Mouse (Mus musculus) midbrain, embryonic 11.5 days (tissue): ENCODE measurements around the gene Ank2. TPM values are rescaled to one million over a fixed set of nuclear protein-coding genes. Genes with fewer than 3 reads are reported as not detected.

ENCODE experiments used
- ATAC-seq: fragments of 200-750 bp; cut with Nextera tagmentation; 2 replicates; pipeline ENCODE4 v1.8.0; 2017; ENCODE audit warnings: moderate TSS enrichment, moderate library complexity; ENCODE audit not compliant: low FRiP score
- DNase-seq: peaks from one replicate; pipeline ENCODE4 v3.0.0; 2015; ENCODE audit warnings: low spot score; ENCODE audit errors: missing footprints
- H3K27ac ChIP-seq: fragments of 300-500 bp; sonication (generic); 2 replicates; pipeline ENCODE4 v1.5.1; 2014; ENCODE audit warnings: low read depth, low read length
- H3K27me3 ChIP-seq: fragments of 300-500 bp; sonication (generic); 2 replicates; pipeline ENCODE4 v1.6.1; 2014; ENCODE audit warnings: mild to moderate bottlenecking, low read length, moderate library complexity, mixed read lengths; ENCODE audit not compliant: control insufficient read depth, insufficient read depth
- H3K36me3 ChIP-seq: fragments of 300-500 bp; sonication (generic); 2 replicates; pipeline ENCODE4 v1.6.1; 2014; ENCODE audit warnings: mild to moderate bottlenecking, low read length, moderate library complexity, mixed read lengths; ENCODE audit not compliant: control insufficient read depth, insufficient read depth
- H3K4me1 ChIP-seq: fragments of 300-500 bp; sonication (generic); 2 replicates; pipeline ENCODE4 v1.6.1; 2014; ENCODE audit warnings: low read length; ENCODE audit not compliant: control insufficient read depth, insufficient read depth
- H3K4me2 ChIP-seq: fragments of 300-500 bp; sonication (generic); 2 replicates; pipeline ENCODE4 v1.6.1; 2014; ENCODE audit warnings: mild to moderate bottlenecking, moderate library complexity
- H3K4me3 ChIP-seq: fragments of 300-500 bp; sonication (generic); 2 replicates; pipeline ENCODE4 v1.5.1; 2014; ENCODE audit warnings: low read depth, low read length
- H3K9ac ChIP-seq: fragments of 300-500 bp; sonication (generic); 2 replicates; pipeline ENCODE4 v1.6.1; 2014; ENCODE audit warnings: low read length
- H3K9me3 ChIP-seq: fragments of 300-500 bp; sonication (generic); 2 replicates; pipeline ENCODE4 v1.6.1; 2016; ENCODE audit warnings: low read length; ENCODE audit not compliant: control insufficient read depth
- WGBS: fragments of 180-500 bp; shearing (Covaris S2); extraction: QIAGEN DNeasy Blood & Tissue Kit; methylation state at CpG from one replicate; pipeline ENCODE4 v1.1.7; 2014; 5-methylcytosine and 5-hydroxymethylcytosine counted together
- polyA plus RNA-seq: library from polyadenylated mRNA; unstranded; fragments of >200 nt; fragmentation: Nextera tagmentation; extraction: Ambion mirVana; gene quantifications from 2 replicates; pipeline ENCODE4 v1.2.1, GENCODE M21; 2014

Ank2 gene
- polyA plus RNA-seq, 1 experiment from 2014 or later: 66.6 TPM

GRCm38 (mm10) chr3:127137508-127137907 lies 361.6 kb downstream of the Ank2 start:
- Histone ChIP-seq H3K27ac (no peak overlapping the region), H3K36me3 (no peaks in the 10 kb centered on the region), H3K4me2 (no peak overlapping the region), H3K9ac (no peak overlapping the region), H3K4me3 (no peak overlapping the region), H3K9me3 (no peaks in the 10 kb centered on the region), H3K4me1 (no peaks in the 10 kb centered on the region; the same call in 1 of the 2 replicates), H3K27me3 (no peaks in the 10 kb centered on the region)
- ATAC-seq (no peak), DNase-seq (peak; percentile 54)
- WGBS: 74% methylated on average over 5 of the region's 5 CpGs

GRCm38 (mm10) chr3:127134062-127134461 lies 365.1 kb downstream of the Ank2 start:
- no peak for DNase-seq
- 0 out of 2 replicates have a peak, but pooled peaks have one; percentile 40 for ATAC-seq
- Histone ChIP-seq H3K4me1 (peaks cover 2% of the 10 kb centered on the region; the same call in 1 of the 2 replicates), H3K27me3 (no peaks in the 10 kb centered on the region), H3K9ac (no peak overlapping the region), H3K4me3 (no peak overlapping the region), H3K4me2 (no peak overlapping the region), H3K27ac (no peak overlapping the region), H3K9me3 (no peaks in the 10 kb centered on the region), H3K36me3 (no peaks in the 10 kb centered on the region)
- 70% methylated on average over 2 of the region's 2 CpGs for whole genome bisulfite sequencing

DNA sequence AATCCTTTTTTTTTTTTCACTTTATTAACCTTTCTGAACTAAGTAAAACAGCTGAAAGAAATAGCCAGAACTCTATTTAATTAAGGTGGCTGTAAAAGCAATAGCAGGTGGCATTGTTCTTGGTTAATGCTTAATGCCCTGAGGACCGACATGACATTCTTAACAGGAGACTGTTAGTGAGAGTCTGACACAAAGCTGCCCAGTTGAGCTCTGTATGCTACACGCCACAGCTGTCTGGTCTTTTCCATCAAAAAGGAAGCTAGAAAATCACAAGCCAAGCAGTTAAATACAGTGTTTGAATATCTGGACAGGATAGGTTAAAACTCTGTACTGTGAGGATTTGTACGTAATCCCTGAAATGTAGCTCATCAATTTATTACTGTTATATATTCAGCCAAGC lies 368.1 kb downstream of the Ank2 start:
- 41% methylated on average over 3 of the region's 3 CpGs for WGBS
- Histone ChIP-seq H3K27me3 (no peaks in the 10 kb centered on the region), H3K4me1 (peaks cover 2% of the 10 kb centered on the region; the same call in 1 of the 2 replicates), H3K9ac (no peak overlapping the region), H3K4me2 (no peak overlapping the region), H3K9me3 (no peaks in the 10 kb centered on the region), H3K4me3 (no peak overlapping the region), H3K36me3 (no peaks in the 10 kb centered on the region), H3K27ac (no peak overlapping the region)
- DNase-seq (no peak), ATAC-seq (no peak)

DNA sequence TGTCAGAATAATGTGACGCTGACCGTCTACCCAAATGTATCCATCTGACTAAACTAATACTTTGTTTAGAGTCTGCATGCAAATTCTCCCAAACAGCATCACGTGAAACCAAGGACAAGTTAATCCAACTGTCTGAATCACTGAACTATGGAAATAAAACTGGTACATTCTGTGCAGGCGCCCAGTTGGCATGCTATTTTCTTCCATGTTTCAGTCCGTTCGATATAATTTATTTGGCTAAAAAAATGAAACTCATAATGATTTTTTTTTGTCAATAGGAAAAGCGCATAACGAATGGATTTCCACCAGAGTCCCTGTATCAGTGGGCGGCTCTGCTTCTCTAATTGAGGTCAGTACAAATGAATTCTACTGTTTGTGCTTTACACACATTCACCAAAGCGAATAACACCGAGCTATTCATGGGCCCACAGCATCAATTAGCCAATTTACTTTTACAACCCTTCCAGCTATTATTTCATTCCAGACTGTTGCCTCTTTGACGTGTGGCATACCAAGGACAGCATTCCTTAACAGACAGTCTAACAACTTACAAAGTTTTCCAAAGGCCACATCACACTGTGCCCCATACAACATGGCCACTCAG lies 368.9 kb downstream of the Ank2 start:
- no peak for ATAC-seq
- WGBS: 84% methylated on average over 12 of the region's 12 CpGs

GRCm38 (mm10) chr3:127129750-127130149 lies 369.4 kb downstream of the Ank2 start:
- Histone ChIP-seq H3K9ac (no peak overlapping the region), H3K4me1 (peaks cover 3% of the 10 kb centered on the region; the same call in 1 of the 2 replicates), H3K9me3 (no peaks in the 10 kb centered on the region), H3K4me3 (no peak overlapping the region), H3K27me3 (no peaks in the 10 kb centered on the region), H3K4me2 (no peak overlapping the region), H3K36me3 (no peaks in the 10 kb centered on the region), H3K27ac (no peak overlapping the region)
- ATAC-seq: 0 out of 2 replicates have a peak, but pooled peaks have one; percentile 27
- WGBS: 67% methylated on average over 1 of the region's 1 CpGs
- DNase-seq: no peak

More for the DNA sequence above, 368.9 kb downstream of the Ank2 start:
- peaks cover 2% of the 10 kb centered on the region; the same call in 1 of the 2 replicates for H3K4me1 ChIP-seq
- H3K36me3 ChIP-seq: no peaks in the 10 kb centered on the region
- no peak overlapping the region for H3K9ac ChIP-seq
- no peak for DNase-seq
- H3K4me2 ChIP-seq: no peak overlapping the region
- no peak overlapping the region for H3K4me3 ChIP-seq
- H3K9me3 ChIP-seq: no peaks in the 10 kb centered on the region
- H3K27me3 ChIP-seq: no peaks in the 10 kb centered on the region
- H3K27ac ChIP-seq: no peak overlapping the region

DNA sequence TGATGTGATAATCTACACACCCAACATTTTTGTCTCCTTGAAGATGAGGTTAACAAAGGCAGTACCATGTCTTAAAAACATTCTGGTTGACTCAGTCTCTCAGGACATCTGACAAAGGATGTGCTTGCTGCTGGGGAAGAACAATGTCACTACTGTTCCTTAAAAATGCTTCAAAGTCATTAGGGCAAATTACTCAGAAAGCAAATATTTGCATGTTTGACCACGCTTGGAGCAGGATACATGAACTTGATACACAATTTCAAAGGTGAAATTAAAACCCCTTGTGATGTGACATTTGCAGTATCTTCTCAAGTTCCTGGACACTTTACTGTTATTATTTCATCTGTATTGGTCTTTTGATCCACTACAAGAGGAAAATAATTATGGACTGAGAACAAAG lies 371.5 kb downstream of the Ank2 start:
- no peaks in the 10 kb centered on the region for H3K36me3 ChIP-seq
- no peak overlapping the region for H3K27ac ChIP-seq
- no peak overlapping the region for H3K9ac ChIP-seq
- no peak overlapping the region for H3K4me3 ChIP-seq
- ATAC-seq (no peak), DNase-seq (no peak)
- no peak overlapping the region for H3K4me2 ChIP-seq
- 76% methylated on average over 1 of the region's 1 CpGs for WGBS
- H3K9me3 ChIP-seq: no peaks in the 10 kb centered on the region
- H3K4me1 ChIP-seq: peaks cover 12% of the 10 kb centered on the region
- H3K27me3 ChIP-seq: no peaks in the 10 kb centered on the region

- ATAC-seq: no peak
- Histone ChIP-seq H3K4me3 (no peak overlapping the region), H3K36me3 (no peaks in the 10 kb centered on the region), H3K27ac (no peak overlapping the region), H3K9ac (no peak overlapping the region), H3K9me3 (no peaks in the 10 kb centered on the region), H3K4me2 (no peak overlapping the region), H3K27me3 (no peaks in the 10 kb centered on the region), H3K4me1 (peaks cover 12% of the 10 kb centered on the region)
- DNase-seq: no peak
- 63% methylated on average over 3 of the region's 3 CpGs for WGBS
Observed at GRCm38 (mm10) chr3:127126220-127126619, 372.9 kb downstream of the Ank2 start.

DNA sequence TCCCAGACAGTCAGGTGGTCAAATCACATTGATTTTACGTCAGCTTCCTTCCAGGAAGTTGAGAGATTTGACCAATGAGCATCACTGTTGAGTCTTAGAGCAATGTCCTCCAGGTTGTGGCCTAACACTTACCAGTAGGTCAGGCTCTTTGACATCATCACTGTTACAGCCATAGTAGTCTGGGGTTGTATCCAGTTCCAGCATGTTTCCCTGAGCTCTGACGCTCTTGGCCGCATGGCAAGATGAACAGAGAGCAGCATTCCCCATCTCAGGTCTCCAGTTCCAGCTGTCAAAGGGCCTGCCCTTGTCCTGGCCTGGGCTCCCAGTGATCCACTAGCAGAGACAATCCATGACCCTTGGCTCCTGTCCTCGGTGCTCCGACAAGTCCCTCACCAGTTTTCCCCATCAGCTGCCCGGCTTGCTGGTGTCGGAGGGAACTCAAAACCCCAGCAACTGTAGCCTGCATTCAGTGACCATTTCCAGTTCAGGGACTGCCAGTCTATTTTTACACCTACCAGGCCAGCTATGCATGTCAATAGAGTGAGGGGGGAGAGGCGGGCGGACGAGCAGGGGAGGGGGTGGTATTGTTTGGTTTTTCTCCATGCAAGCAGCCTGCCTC lies 374.7 kb downstream of the Ank2 start:
- Histone ChIP-seq H3K4me3 (no peak overlapping the region), H3K9me3 (no peaks in the 10 kb centered on the region), H3K36me3 (no peaks in the 10 kb centered on the region), H3K27ac (no peak overlapping the region), H3K4me1 (peaks cover 11% of the 10 kb centered on the region), H3K9ac (no peak overlapping the region), H3K27me3 (no peaks in the 10 kb centered on the region), H3K4me2 (no peak overlapping the region)
- ATAC-seq (peak; percentile 64; the same call in 1 of the 2 replicates), DNase-seq (peak; percentile 84)
- WGBS: 43% methylated on average over 10 of the region's 10 CpGs

- H3K36me3 ChIP-seq: no peaks in the 10 kb centered on the region
- H3K9me3 ChIP-seq: no peaks in the 10 kb centered on the region
- H3K27ac ChIP-seq: no peak overlapping the region
- peaks cover 11% of the 10 kb centered on the region for H3K4me1 ChIP-seq
- H3K4me2 ChIP-seq: no peak overlapping the region
- H3K27me3 ChIP-seq: no peaks in the 10 kb centered on the region
- no peak for ATAC-seq
- WGBS: 57% methylated on average over 8 of the region's 8 CpGs
- H3K4me3 ChIP-seq: no peak overlapping the region
- DNase-seq: no peak
- H3K9ac ChIP-seq: no peak overlapping the region
Observed at GRCm38 (mm10) chr3:127123376-127123775, 375.8 kb downstream of the Ank2 start.
